Mouse (Mus musculus): ENCODE measurements around the gene Foxd3. TPM values are rescaled to one million over a fixed set of nuclear protein-coding genes. Genes with fewer than 3 reads are reported as not detected.
A peak's percentile ranks its signal among the peaks of the same experiment; 100 is the strongest.
"Not testable (repeated sequence)": the region's sequence is repeated elsewhere in the genome, so short reads cannot be mapped to it uniquely, and the experiment has no call there.

Foxd3 gene
- 1 to 10 TPM in 1 of 2 experiments, under 1 TPM in 1; 0.90 to 1.1 TPM for total RNA-seq (2021)
- long read RNA-seq, experiment 1: 0 reads
- long read RNA-seq, experiment 2, partial matches to known transcripts: 0 of 1 reads
- long read RNA-seq, experiment 2, other reads (novel, unspliced or antisense): 0 of 1 reads

DNA sequence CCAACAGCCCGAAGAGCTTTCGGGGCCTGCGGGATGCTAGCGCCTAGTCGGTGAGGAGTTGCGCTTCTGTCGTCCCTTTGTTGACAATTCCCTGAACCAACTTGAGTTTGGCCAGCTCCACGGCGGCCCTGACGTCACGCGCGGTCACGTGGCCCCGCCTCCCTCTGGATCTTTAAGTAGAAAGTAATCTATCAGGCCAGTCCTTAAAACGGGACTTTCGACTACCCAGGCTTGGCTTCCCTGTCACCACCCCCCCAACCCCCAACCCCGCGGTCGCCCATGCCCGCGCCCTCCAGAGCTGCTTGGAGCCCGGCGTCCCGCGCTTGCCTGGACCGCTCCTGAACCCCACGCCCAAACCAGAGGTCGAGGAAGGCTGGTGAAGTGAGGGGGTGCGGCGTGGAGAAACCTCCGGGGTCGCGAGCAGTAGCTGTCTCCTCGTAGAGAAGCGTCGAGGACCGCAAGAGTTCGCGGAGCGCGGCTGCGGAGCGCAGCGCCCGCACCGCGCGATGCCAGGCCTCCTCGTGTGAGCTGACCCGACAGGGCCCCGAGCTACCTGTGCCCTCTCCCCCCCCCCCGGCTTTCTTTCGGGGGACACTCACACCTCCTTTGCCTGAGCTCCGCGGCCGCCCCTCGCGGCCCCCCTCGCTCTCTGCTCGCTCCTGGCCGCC is at the start of gene Foxd3:
Gene Foxd3, plus strand, starts transcription at position 363 of the 668 bp plus-strand sequence.
- intact Hi-C loops (cut with DNase I): no loop called here
- DNase-seq: peak; percentile 5 to 16

- no peak for DNase-seq
- intact Hi-C loops (cut with DNase I): no loop called here
Observed at GRCm38 (mm10) chr4:99612156-99612555, 43.9 kb upstream of the Foxd3 start.

GRCm38 (mm10) chr4:99612609-99613350 is 43.3 kb upstream of the Foxd3 start:
- DNase-seq: no peak
- intact Hi-C loops (cut with DNase I): no loop called here

- intact Hi-C loops (cut with DNase I): no loop called here
- DNase-seq: peak; percentile 2 to 4
Observed at GRCm38 (mm10) chr4:99626047-99626844, 29.9 kb upstream of the Foxd3 start.

GRCm38 (mm10) chr4:99627057-99627456 is 29.0 kb upstream of the Foxd3 start:
- DNase-seq: no peak
- intact Hi-C loops (cut with DNase I): no loop called here

GRCm38 (mm10) chr4:99636038-99636437 is 20.1 kb upstream of the Foxd3 start:
- no peak for DNase-seq
- intact Hi-C loops (cut with DNase I): no loop called here

DNA sequence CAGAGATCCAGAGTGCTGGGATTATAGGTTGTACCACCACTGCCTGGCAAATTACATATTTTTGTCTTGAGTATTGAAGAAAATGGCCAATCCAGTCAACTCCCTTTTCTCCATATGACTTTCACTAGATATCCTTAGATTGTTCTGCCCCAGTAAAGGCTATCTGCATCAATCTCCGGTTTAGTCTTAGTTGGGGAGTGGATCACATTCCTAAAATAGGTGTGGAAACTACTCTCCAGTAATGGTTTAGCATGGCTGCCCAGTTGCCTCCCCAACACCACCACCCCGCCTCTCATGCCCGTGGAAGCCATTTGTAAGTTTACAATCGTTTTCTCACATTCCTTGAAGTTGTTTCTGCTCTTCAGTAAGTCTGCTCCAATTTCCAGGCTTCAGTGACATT is 19.4 kb upstream of the Foxd3 start:
- intact Hi-C loops (cut with DNase I): no loop called here
- no peak for DNase-seq

DNA sequence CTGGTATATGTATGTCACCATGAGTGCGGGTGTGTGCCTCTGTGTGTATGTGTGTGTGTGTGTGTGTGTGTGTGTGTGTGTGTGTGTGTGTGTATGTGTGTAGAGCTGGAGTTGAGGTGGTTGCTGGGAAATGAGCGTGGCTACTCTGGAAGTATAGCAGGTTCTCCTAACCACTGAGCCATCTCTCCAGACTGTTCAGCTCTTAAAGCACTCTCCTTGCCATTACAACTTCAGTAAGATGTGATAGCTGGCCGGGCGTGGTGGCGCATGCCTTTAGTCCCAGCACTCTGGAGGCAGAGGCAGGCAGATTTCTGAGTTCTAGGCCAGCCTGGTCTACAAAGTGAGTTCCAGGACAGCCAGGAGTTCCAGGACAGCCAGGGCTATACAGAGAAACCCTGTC is 15.5 kb upstream of the Foxd3 start:
- intact Hi-C loops (cut with DNase I); DNase-seq: not testable (repeated sequence)

DNA sequence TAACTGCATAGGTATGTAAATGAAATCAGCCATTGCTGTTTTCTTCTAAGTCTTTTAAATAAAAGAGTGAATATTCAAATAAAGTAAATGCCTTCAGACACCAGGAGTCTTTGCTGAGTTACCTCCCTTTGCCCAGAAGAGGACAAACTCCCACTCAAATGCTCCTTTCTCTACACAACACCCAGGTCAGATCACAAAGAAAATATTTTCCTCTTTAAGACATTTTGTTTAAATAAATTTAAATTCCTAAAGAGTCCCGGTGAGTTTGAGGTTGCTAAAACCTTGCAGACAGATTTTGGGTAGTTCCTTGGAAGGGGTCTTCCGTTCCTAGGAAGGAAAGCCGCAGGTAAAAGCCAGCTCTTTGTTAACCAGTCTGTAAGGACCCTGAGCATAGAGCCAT is 14.2 kb upstream of the Foxd3 start:
- DNase-seq: no peak
- intact Hi-C loops (cut with DNase I): no loop called here

DNA sequence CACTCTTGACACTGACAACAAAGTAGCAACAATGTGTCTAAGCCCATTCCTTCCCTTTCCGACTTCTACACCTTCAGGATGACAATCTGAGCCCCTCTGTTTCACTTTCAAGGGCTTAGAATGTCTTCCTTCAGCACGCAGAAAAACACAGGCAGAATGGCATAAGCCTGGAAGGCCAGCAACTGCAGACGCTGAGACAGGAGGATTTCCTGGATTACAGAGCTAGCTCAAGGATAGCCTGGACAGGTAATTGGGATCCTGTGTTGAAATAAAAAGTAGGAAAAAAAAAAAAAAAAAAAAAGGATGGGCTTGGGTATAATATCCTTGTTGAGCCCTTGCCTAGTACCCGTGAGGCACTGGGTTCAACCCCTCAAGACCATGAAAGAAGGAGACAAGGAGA is 10.5 kb upstream of the Foxd3 start:
- intact Hi-C loops (cut with DNase I): no loop called here
- DNase-seq: no peak

- DNase-seq: peak; percentile 6 to 27
- intact Hi-C loops (cut with DNase I): no loop called here
Observed at GRCm38 (mm10) chr4:99650088-99650944, 5.8 kb upstream of the Foxd3 start.

GRCm38 (mm10) chr4:99650945-99651690 is 5.0 kb upstream of the Foxd3 start:
- DNase-seq: peak; percentile 3 to 10
- intact Hi-C loops (cut with DNase I): no loop called here

GRCm38 (mm10) chr4:99651823-99652450 is 4.2 kb upstream of the Foxd3 start:
- no peak for DNase-seq
- intact Hi-C loops (cut with DNase I): no loop called here

- intact Hi-C loops (cut with DNase I): no loop called here
- DNase-seq: no peak
Observed at GRCm38 (mm10) chr4:99652576-99653210, 3.4 kb upstream of the Foxd3 start.

DNA sequence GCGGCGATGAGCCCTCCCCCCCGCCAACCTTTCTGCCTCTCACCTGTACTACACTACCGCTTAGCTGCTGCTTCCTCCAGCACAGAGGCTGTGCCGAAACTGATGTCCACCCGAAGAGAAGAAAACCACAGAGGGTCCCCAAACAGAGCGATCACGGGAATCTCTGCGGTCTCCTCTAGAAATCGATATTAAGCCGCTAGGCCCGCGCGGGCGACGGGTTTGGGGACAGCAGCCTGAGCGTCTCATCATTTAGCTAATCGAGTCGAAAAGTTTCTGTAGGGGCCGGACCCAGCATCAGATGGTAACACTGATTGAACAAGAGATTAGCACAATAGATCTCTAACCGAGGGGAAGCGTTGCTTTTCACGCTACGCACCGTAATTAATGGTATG is 2.9 kb upstream of the Foxd3 start:
- DNase-seq: peak in 1 of 2 experiments; percentile 2
- intact Hi-C loops (cut with DNase I): no loop called here

- intact Hi-C loops (cut with DNase I): no loop called here
- peak; percentile 4 to 12 for DNase-seq
Observed at GRCm38 (mm10) chr4:99653608-99654221, 2.4 kb upstream of the Foxd3 start.

DNA sequence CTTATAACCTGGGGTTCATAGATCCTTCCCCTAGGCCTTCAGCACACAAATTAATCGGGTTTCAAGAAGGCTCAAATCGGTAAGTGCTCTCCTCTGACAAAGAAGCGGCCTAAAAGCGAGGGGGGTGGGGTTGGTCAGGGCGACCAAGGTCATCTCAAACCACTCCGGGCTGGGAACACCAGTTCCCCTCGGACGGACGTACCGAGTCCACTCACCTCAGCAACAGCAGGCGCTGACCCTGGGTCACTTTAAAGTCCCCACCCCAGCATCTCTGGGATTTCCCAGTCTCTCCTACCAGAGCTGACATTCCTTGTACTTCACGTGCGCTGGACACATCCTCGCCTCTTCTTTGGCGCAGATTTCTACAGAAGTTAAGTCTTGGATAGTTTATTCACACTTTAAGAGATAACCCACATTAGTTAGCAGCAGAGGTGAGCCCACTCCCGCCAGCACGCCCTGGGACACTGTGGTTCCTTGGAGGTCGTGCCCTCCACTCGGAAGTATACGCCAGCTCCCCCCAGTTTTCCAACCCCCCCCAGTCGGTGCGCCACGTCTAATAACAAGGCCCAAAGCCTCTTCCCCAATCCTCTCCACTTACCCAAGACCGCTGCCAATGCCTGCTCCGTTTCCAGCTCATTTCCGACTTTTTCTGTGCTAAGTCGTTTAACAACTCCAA is 1.3 kb upstream of the Foxd3 start:
- intact Hi-C loops (cut with DNase I): no loop called here
- peak in 1 of 2 experiments; percentile 5 for DNase-seq
